Mouse (Mus musculus) forebrain, embryonic 13.5 days (tissue): ENCODE results near the gene A630095N17Rik. TPM values are rescaled to one million over a fixed set of nuclear protein-coding genes. Genes with fewer than 3 reads are reported as not detected.
A peak's percentile ranks its signal among the peaks of the same experiment; 100 is the strongest.
"Not testable (repeated sequence)": the region's sequence is repeated elsewhere in the genome, so short reads cannot be mapped to it uniquely, and the experiment has no call there.

Experiments
- ATAC-seq: fragments of 200-750 bp; cut with Nextera tagmentation; 2 replicates; pipeline ENCODE4 v1.8.0; 2017
- H3K27ac ChIP-seq: fragments of 300-500 bp; sonication (generic); 2 replicates; pipeline ENCODE4 v1.5.1; 2015; ENCODE audit warnings: inconsistent platforms, mild to moderate bottlenecking, moderate library complexity
- H3K27me3 ChIP-seq: fragments of 300-500 bp; sonication (generic); 2 replicates; pipeline ENCODE4 v1.6.1; 2015; ENCODE audit warnings: mild to moderate bottlenecking, inconsistent platforms
- H3K36me3 ChIP-seq: fragments of 300-500 bp; sonication (generic); 2 replicates; pipeline ENCODE4 v1.6.1; 2015; ENCODE audit warnings: mild to moderate bottlenecking, inconsistent platforms; ENCODE audit not compliant: poor library complexity, severe bottlenecking
- H3K4me1 ChIP-seq: fragments of 300-500 bp; sonication (generic); 2 replicates; pipeline ENCODE4 v1.6.1; 2015; ENCODE audit warnings: inconsistent platforms
- H3K4me2 ChIP-seq: fragments of 300-500 bp; sonication (generic); 2 replicates; pipeline ENCODE4 v1.6.1; 2015; ENCODE audit warnings: inconsistent platforms, mild to moderate bottlenecking, moderate library complexity
- H3K4me3 ChIP-seq: fragments of 300-500 bp; sonication (generic); 2 replicates; pipeline ENCODE4 v1.5.1; 2015; ENCODE audit warnings: mild to moderate bottlenecking, inconsistent platforms
- H3K9ac ChIP-seq: fragments of 300-500 bp; sonication (generic); 2 replicates; pipeline ENCODE4 v1.6.1; 2015; ENCODE audit warnings: mild to moderate bottlenecking, inconsistent platforms
- H3K9me3 ChIP-seq: fragments of 300-500 bp; sonication (generic); replicated peaks from 2 replicates; pipeline ENCODE4 v1.6.1; 2016; ENCODE audit warnings: inconsistent platforms
- WGBS: fragments of 180-500 bp; shearing (Covaris S2); methylation state at CpG from one replicate; pipeline ENCODE4 v1.1.7; 2015; 5-methylcytosine and 5-hydroxymethylcytosine counted together
- polyA plus RNA-seq: library from polyadenylated mRNA; unstranded; fragments of >200 nt; fragmentation: Nextera tagmentation; extraction: Ambion mirVana; gene quantifications from 2 replicates; pipeline ENCODE4 v1.2.1, GENCODE M21; 2015

The A630095N17Rik gene
- polyA plus RNA-seq, 1 experiment from 2014 or later, result not detected

DNA sequence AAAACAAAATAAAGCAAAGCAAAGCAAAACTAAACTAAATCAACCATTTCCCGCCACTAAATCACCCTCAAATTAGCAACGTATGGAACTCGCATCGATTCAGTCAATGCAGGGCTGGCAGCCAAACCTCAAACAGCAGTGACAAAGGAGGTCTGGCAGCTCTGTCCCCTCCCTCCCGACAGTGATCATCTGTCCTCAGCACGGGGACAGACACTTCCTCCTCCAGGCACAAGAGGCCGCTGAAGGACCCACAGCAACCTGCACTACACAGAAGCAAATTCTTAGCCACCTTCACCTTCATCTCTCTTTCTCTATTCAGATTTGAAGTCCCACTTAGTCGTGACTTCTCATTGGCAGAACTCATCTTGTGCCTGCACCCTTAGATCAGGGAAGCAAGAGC is 2.7 kb upstream of the A630095N17Rik start:
- Histone ChIP-seq H3K4me2 (0 out of 2 replicates have a peak overlapping the region, but pooled peaks have one; percentile 10), H3K4me3 (no peak overlapping the region), H3K27me3 (peaks cover 5% of the 10 kb centered on the region; the same call in 1 of the 2 replicates), H3K27ac (no peak overlapping the region), H3K4me1 (peaks cover 27% of the 10 kb centered on the region), H3K9me3 (no peaks in the 10 kb centered on the region), H3K9ac (no peak overlapping the region), H3K36me3 (peaks cover 4% of the 10 kb centered on the region)
- peak; percentile 66 for ATAC-seq
- WGBS, result under 1% methylated on average over 8 of the region's 8 CpGs

DNA sequence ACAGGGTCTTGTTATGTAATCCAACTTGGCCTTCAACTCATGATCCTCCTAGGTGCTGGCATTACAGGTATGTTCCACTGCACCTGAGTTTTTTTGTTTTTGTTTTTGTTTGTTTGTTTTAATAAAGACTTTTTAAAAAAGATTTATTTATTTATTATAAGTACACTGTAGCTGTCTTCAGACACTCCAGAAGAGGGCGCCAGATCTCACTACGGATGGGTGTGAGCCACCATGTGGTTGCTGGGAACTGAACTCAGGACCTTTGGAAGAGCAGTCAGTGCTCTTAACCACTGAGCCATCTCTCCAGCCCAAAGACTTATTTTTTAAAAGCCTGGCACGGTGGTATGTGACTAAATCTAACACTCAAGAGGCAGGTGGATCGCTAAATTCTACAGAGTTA is 587 bp upstream of the A630095N17Rik start:
- not testable (repeated sequence) for ATAC-seq, H3K9me3 ChIP-seq, H3K4me3 ChIP-seq, H3K27ac ChIP-seq, H3K4me2 ChIP-seq, H3K9ac ChIP-seq, H3K36me3 ChIP-seq
- peaks cover 25% of the 10 kb centered on the region for H3K4me1 ChIP-seq
- peaks cover 10% of the 10 kb centered on the region; the same call in 1 of the 2 replicates for H3K27me3 ChIP-seq
- WGBS, result 74% methylated on average over 4 of the region's 4 CpGs

DNA sequence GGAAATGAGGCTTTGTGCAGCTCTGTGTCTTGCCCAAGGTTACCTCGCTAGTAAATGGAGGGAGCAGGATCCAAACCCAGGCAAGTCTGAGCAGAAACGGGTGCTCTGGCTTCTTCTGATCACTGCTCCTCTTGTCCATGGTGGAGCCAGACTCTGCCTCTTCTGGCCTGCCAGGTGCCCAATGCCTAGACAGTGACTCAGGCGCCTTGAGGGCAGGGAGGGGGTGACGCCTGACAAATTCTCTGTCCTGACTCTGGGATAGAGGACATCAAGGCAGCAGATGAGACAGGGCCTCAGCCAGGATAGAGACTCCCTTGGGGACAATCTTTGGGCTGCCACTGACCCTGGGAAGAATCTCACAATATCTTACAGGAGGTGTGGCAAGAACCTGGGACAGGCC is 678 bp downstream of the A630095N17Rik start:
- Histone ChIP-seq H3K4me1 (peaks cover 17% of the 10 kb centered on the region; the same call in 1 of the 2 replicates), H3K4me3 (no peak overlapping the region), H3K9me3 (no peaks in the 10 kb centered on the region), H3K4me2 (no peak overlapping the region), H3K27ac (no peak overlapping the region), H3K9ac (no peak overlapping the region), H3K27me3 (peaks cover 10% of the 10 kb centered on the region; the same call in 1 of the 2 replicates), H3K36me3 (no peaks in the 10 kb centered on the region)
- 85% methylated on average over 4 of the region's 4 CpGs for WGBS
- ATAC-seq, result no peak

DNA sequence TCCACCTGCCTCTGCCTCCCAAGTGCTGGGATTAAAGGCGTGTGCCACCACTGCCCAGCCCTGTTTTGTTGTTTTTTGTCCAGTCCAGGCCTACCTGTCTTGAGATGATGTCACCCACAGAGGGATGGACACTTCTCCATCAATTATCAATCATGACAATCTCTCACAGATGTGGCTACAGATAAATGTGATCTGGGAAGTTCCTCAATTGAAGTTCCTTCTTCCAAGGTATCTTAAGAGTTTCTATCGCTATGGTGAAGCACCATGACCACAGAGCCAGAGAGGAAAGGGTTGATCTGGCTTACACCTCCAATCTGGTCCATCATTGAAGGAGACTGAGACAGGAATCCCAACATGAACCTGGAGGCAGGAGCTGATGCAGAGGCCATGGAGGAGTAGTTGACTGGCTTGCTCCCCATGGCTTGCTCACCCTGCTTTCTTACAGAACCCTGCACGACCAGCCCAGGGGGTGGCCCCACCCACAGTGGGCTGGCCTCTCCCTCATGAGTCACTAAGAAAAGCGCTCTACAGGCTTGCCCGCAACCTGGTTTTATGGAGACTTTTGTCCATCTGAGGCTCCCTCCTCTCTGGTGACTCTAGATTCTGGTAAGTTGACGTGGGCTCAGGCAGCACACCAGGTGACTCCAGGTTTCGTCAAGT is 1.4 kb downstream of the A630095N17Rik start:
- WGBS, result 83% methylated on average over 7 of the region's 7 CpGs
- Histone ChIP-seq H3K9me3 (no peaks in the 10 kb centered on the region), H3K4me3 (no peak overlapping the region), H3K36me3 (no peaks in the 10 kb centered on the region), H3K27me3 (peaks cover 10% of the 10 kb centered on the region; the same call in 1 of the 2 replicates), H3K9ac (no peak overlapping the region), H3K27ac (no peak overlapping the region), H3K4me2 (no peak overlapping the region), H3K4me1 (peaks cover 11% of the 10 kb centered on the region; the same call in 1 of the 2 replicates)
- no peak for ATAC-seq

DNA sequence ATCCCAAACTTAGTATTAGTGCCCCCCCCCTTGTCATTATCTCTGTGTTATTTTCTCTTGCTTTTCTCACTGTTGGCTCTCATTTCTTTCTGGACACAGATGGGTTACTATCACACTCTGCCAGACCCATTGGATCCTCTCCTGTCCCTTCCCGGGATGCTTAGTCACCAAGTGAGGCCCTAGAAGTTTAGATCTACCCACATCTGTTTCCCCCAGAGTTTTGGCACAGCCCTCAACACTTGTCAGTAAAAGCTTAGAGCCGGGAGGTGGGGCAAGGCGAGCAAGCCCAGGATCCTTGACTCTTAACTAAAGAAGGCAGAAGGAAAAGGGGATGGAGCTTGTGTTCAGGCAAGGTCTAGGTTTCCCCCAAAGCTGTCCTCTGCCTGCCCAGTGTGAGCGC is 2.7 kb downstream of the A630095N17Rik start:
- H3K9ac ChIP-seq, result no peak overlapping the region
- no peak overlapping the region for H3K27ac ChIP-seq
- no peak for ATAC-seq
- no peaks in the 10 kb centered on the region for H3K36me3 ChIP-seq
- peaks cover 10% of the 10 kb centered on the region; the same call in 1 of the 2 replicates for H3K27me3 ChIP-seq
- H3K4me2 ChIP-seq, result no peak overlapping the region
- peaks cover 4% of the 10 kb centered on the region; the same call in 1 of the 2 replicates for H3K4me1 ChIP-seq
- 80% methylated on average over 4 of the region's 4 CpGs for WGBS
- no peaks in the 10 kb centered on the region for H3K9me3 ChIP-seq
- no peak overlapping the region for H3K4me3 ChIP-seq

DNA sequence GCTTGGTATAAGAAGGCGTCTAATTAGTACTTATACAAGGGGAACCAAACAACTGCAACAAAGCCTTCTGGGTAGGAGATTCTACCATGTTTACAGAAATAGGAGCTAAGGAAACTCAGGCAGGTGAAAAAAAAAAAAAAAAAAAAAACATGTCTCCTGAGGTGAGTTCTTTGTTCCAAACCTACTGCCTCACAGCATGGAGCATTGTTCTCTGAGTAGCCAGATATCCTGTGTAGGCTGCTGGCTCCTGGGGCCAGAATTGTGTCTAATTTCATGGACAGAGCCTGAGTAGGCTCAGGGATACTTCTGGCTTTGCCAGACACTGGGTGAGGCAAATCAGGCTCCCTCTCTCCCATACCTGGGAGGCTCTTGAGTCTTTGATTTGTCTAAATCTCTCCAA is 4.2 kb downstream of the A630095N17Rik start:
- Histone ChIP-seq H3K9me3 (no peaks in the 10 kb centered on the region), H3K4me1 (no peaks in the 10 kb centered on the region), H3K4me3 (no peak overlapping the region), H3K36me3 (no peaks in the 10 kb centered on the region), H3K4me2 (no peak overlapping the region), H3K9ac (no peak overlapping the region), H3K27ac (no peak overlapping the region), H3K27me3 (peaks cover 18% of the 10 kb centered on the region)
- ATAC-seq, result no peak
- 64% methylated on average over 1 of the region's 1 CpGs for WGBS

DNA sequence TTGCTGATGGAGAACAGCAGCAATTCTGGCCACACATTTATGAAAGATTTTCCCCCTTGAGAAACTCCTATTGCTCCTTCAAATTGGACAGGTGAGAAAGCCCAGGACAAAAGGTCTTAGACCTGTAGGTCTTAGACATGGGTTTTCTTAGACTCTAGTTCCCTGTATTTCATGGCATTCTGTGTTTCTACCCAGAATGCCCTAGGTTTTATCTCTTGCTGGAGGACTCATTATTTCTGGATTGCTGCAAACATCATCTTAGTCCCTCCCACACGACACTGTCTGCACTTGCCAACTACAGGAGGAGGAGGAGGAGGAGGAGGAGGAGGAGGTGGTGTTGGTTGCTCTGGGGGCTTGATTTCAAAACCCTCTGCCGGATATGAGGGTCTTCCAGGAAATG is 5.8 kb downstream of the A630095N17Rik start:
- WGBS, result 54% methylated on average over 2 of the region's 2 CpGs
- Histone ChIP-seq H3K27ac (no peak overlapping the region), H3K4me2 (no peak overlapping the region), H3K4me3 (no peak overlapping the region), H3K9me3 (no peaks in the 10 kb centered on the region), H3K36me3 (no peaks in the 10 kb centered on the region), H3K4me1 (no peaks in the 10 kb centered on the region), H3K27me3 (peaks cover 33% of the 10 kb centered on the region), H3K9ac (no peak overlapping the region)
- ATAC-seq, result no peak

DNA sequence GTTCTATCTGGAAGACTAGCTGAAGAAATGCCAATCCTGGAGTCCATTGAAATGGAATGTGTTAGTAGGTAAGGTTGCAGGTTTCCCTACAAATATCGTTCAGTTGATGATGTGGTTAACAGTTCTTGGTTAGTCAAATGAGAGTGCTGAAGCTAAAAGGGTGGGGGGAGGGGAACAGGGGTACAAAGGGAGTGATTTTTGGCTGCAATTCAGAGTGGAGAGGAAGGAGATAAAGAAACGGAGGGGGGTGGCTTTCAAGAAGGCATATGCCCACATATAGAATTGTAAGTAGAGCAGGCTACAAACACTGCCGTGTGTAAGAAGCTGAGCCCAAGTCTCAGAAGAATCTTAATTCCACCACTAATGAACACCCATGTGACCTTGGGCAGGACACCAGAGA is 6.4 kb downstream of the A630095N17Rik start:
- Histone ChIP-seq H3K36me3 (no peaks in the 10 kb centered on the region), H3K4me1 (no peaks in the 10 kb centered on the region), H3K4me2 (no peak overlapping the region), H3K27ac (no peak overlapping the region), H3K9ac (no peak overlapping the region), H3K27me3 (peaks cover 37% of the 10 kb centered on the region), H3K9me3 (no peaks in the 10 kb centered on the region), H3K4me3 (no peak overlapping the region)
- 58% methylated on average over 3 of the region's 3 CpGs for WGBS
- no peak for ATAC-seq

DNA sequence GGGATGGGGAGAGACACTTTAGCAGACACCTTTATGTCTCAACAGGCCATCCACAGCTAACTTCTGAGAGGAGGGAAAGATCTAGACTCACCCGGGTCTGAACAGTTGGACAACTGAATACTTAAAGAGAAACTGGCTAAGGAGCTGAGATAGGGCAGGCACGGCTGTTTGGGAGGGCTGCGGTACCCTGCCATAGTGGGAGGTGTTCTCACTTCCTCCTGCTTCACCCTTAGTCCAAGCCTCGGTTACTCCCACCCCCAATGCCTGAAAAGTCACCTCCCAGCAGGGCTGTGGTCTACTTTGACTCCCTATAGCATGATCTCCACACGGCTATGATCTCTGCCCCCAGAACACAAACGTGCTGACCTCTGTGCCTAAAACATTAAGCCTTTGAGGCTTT is 8.4 kb downstream of the A630095N17Rik start:
- Histone ChIP-seq H3K4me3 (no peak overlapping the region), H3K27me3 (peaks cover 48% of the 10 kb centered on the region), H3K27ac (no peak overlapping the region), H3K36me3 (no peaks in the 10 kb centered on the region), H3K4me2 (no peak overlapping the region), H3K9ac (no peak overlapping the region), H3K9me3 (no peaks in the 10 kb centered on the region), H3K4me1 (peaks cover 13% of the 10 kb centered on the region)
- ATAC-seq, result no peak
- WGBS, result 74% methylated on average over 6 of the region's 6 CpGs

DNA sequence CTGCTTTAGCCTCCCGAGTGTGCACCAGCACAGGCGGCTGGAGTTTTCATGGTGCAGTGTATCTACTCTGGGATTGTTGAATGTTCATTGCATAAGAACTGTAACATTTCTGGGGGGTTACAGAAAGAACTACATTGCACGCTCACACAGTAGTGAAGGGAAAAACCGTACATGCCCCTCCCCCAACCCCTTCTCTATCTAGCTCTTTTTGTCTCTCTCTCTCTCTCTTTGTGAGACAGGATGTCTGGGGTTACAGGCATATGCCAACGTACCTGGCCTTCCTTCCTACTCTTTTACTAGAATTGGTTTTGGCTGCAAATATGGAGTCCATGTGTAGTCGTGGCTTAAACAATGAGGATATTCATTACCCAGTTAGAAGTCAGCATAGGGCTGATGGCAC is 9.0 kb downstream of the A630095N17Rik start:
- Histone ChIP-seq H3K36me3 (no peaks in the 10 kb centered on the region), H3K27me3 (peaks cover 54% of the 10 kb centered on the region), H3K4me1 (peaks cover 18% of the 10 kb centered on the region), H3K9ac (no peak overlapping the region), H3K9me3 (no peaks in the 10 kb centered on the region), H3K27ac (no peak overlapping the region), H3K4me2 (no peak overlapping the region), H3K4me3 (no peak overlapping the region)
- ATAC-seq, result no peak
- 87% methylated on average over 6 of the region's 6 CpGs for WGBS

DNA sequence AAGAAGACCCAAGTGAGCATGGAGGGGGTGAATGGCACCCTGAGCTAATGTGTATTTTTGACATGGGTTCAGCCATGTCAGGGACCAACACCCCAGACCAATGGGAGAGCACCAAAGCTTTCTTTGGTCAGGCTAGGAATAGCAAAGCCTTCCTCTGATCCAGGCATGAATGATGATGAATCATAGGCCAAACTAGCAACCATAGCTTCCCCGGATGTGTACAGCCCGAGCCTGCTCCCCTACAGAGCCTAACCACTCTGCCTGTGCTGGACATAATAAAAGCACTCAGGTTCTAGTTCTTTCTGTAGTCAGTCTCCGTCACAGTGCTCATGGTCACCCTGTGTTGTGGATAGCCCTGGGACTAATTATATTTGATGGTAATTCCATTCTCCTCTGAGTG is 10.4 kb downstream of the A630095N17Rik start:
- WGBS, result 75% methylated on average over 3 of the region's 3 CpGs
- no peak for ATAC-seq

DNA sequence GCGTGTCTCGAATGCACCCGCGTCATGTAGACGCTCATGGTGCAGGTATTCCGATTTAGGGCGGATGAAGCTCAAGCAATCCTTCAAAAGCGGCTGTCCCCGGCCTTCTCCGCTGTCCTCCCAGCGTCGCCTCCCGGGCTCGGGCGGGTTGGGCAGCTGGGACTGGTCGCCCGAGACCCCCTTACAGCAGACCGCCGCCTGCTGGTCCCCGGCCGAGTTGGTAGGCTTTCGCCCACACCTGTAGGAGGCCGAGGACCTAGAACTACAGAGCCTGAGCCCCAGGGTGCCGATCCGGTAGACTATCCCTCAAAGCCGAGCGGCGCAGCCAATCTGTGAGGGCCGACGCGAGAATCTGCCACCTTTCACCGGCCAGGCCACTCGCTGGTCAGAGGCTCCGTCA is 12.4 kb downstream of the A630095N17Rik start, which contains the start of gene Tuba4a:
Gene Tuba4a (minus strand): TSS at position 335 of the 400 bp plus-strand sequence.
- Histone ChIP-seq H3K27ac (peak within 1 kb of the TSS; percentile 8; the same call in 1 of the 2 replicates), H3K4me2 (peak within 1 kb of the TSS; percentile 91), H3K9me3 (no peaks in the 10 kb centered on the region), H3K36me3 (peaks cover 17% of the 10 kb centered on the region), H3K9ac (peak within 1 kb of the TSS; percentile 65), H3K4me3 (peak within 1 kb of the TSS; percentile 54), H3K4me1 (peaks cover 21% of the 10 kb centered on the region), H3K27me3 (peaks cover 79% of the 10 kb centered on the region)
- ATAC-seq, result peak; percentile 48
- under 1% methylated on average over 34 of the region's 34 CpGs for WGBS

More for the DNA sequence above, 10.4 kb downstream of the A630095N17Rik start:
- Histone ChIP-seq H3K9me3 (no peaks in the 10 kb centered on the region), H3K4me3 (no peak overlapping the region), H3K27me3 (peaks cover 68% of the 10 kb centered on the region), H3K27ac (no peak overlapping the region), H3K4me1 (peaks cover 21% of the 10 kb centered on the region), H3K36me3 (no peaks in the 10 kb centered on the region), H3K9ac (no peak overlapping the region), H3K4me2 (no peak overlapping the region)
